ENCODE assay signal across 17 mouse cellular contexts in genomic region chr4:82495605-82496004, GRCm38 (mm10).
DNase-seq lines count a peak whose midpoint lies in the region; ATAC-seq and TF ChIP-seq lines count a peak whose summit lies in the region.
"Had no signal": no experiment of that assay in that cellular context is flagged by ENCODE, and none has a peak within 500 bp of the region (broad histone marks: within the 10 kb centered on the region; RNA-seq: fewer than 3 reads in every experiment).

No protein-coding gene starts in this region.

- peaks cover 44% of the 10 kb centered on the region for H3K36me3 ChIP-seq in intestine, embryonic 14.5 days (ENCODE audit: control insufficient read depth, insufficient read depth, low read length)
- peaks cover 9% of the 10 kb centered on the region for H3K36me3 ChIP-seq in intestine, postnatal 0 days (ENCODE audit: control insufficient read depth, insufficient read depth)
- peaks cover 10% of the 10 kb centered on the region for H3K36me3 ChIP-seq in midbrain, embryonic 13.5 days
- H3K36me3 ChIP-seq in midbrain, embryonic 10.5 days, result peaks cover 22% of the 10 kb centered on the region
- peaks cover 13% of the 10 kb centered on the region; the same call in 1 of the 2 replicates for H3K36me3 ChIP-seq in hindbrain, embryonic 14.5 days (replicated peaks; ENCODE audit: control insufficient read depth, insufficient read depth)
- no peaks in the 10 kb centered on the region for H3K36me3 ChIP-seq in neural tube, embryonic 14.5 days (ENCODE audit: control insufficient read depth, insufficient read depth, low read length)
- H3K36me3 ChIP-seq: G1E had no signal

- peak; percentile 33 for DNase-seq in intestine, embryonic 14.5 days (ENCODE audit: low spot score)
- DNase-seq in midbrain, embryonic 10.5 days (ENCODE audit: low spot score), result no peak
- DNase-seq in hindbrain, embryonic 14.5 days (ENCODE audit: low spot score), result no peak
- no peak for DNase-seq in thymus, postnatal 0 days (ENCODE audit: low spot score)
- DNase-seq: adrenal gland, adult 2 months; liver, embryonic 13.5 days; lung, postnatal 36 days; spleen, adult 18-20 months had no signal

- no peaks in the 10 kb centered on the region for H3K9me3 ChIP-seq in intestine, embryonic 14.5 days (ENCODE audit: control insufficient read depth, low read length)
- H3K9me3 ChIP-seq in intestine, postnatal 0 days (ENCODE audit: control insufficient read depth), result no peaks in the 10 kb centered on the region
- H3K9me3 ChIP-seq in midbrain, embryonic 13.5 days, result no peaks in the 10 kb centered on the region
- H3K9me3 ChIP-seq in midbrain, embryonic 10.5 days (replicated peaks), result no peaks in the 10 kb centered on the region
- H3K9me3 ChIP-seq in hindbrain, embryonic 14.5 days (ENCODE audit: control insufficient read depth, low read length), result no peaks in the 10 kb centered on the region
- no peaks in the 10 kb centered on the region for H3K9me3 ChIP-seq in neural tube, embryonic 14.5 days (ENCODE audit: control insufficient read depth, low read length)
- H3K9me3 ChIP-seq: embryonic facial prominence, embryonic 15.5 days; heart, embryonic 13.5 days; liver, embryonic 13.5 days; midbrain, embryonic 12.5 days; stomach, embryonic 15.5 days had no signal

- H3K9ac ChIP-seq in intestine, embryonic 14.5 days (ENCODE audit: low read length), result no peak overlapping the region
- H3K9ac ChIP-seq in intestine, postnatal 0 days (ENCODE audit: low read depth, low read length), result no peak overlapping the region
- no peak overlapping the region for H3K9ac ChIP-seq in midbrain, embryonic 13.5 days (replicated peaks)
- H3K9ac ChIP-seq in hindbrain, embryonic 14.5 days, result peak overlapping the region; percentile 97
- H3K9ac ChIP-seq in neural tube, embryonic 14.5 days (replicated peaks; ENCODE audit: low read depth, low read length), result peak overlapping the region; percentile 37; the same call in 1 of the 2 replicates
- H3K9ac ChIP-seq: embryonic facial prominence, embryonic 15.5 days; heart, embryonic 13.5 days; liver, embryonic 13.5 days; midbrain, embryonic 12.5 days; stomach, embryonic 15.5 days had no signal

- H3K27me3 ChIP-seq in intestine, embryonic 14.5 days (replicated peaks; ENCODE audit: control insufficient read depth, insufficient read depth, low read length), result no peaks in the 10 kb centered on the region
- no peaks in the 10 kb centered on the region for H3K27me3 ChIP-seq in intestine, postnatal 0 days (replicated peaks; ENCODE audit: control insufficient read depth, insufficient read depth, low read length)
- no peaks in the 10 kb centered on the region for H3K27me3 ChIP-seq in midbrain, embryonic 13.5 days
- H3K27me3 ChIP-seq in midbrain, embryonic 10.5 days (ENCODE audit: low read depth, poor library complexity, severe bottlenecking), result peaks cover 27% of the 10 kb centered on the region
- H3K27me3 ChIP-seq in hindbrain, embryonic 14.5 days (ENCODE audit: control insufficient read depth, insufficient read depth, low read length), result no peaks in the 10 kb centered on the region
- H3K27me3 ChIP-seq in neural tube, embryonic 14.5 days (ENCODE audit: control insufficient read depth, insufficient read depth, low read length), result no peaks in the 10 kb centered on the region
- H3K27me3 ChIP-seq: embryonic facial prominence, embryonic 15.5 days; heart, embryonic 13.5 days; midbrain, embryonic 12.5 days; stomach, embryonic 15.5 days had no signal

- ATAC-seq in intestine, embryonic 14.5 days (replicated peaks; ENCODE audit: low FRiP score, low TSS enrichment, low read depth), result no peak
- ATAC-seq in intestine, postnatal 0 days, result no peak
- no peak for ATAC-seq in midbrain, embryonic 13.5 days
- ATAC-seq in hindbrain, embryonic 14.5 days (ENCODE audit: low FRiP score), result no peak
- ATAC-seq in neural tube, embryonic 14.5 days (ENCODE audit: low read depth), result 0 out of 2 replicates have a peak, but pooled peaks have one; percentile 36
- no peak for ATAC-seq in erythroblast, adult 5-6 weeks (replicated peaks; ENCODE audit: low FRiP score, poor library complexity, severe bottlenecking)

- WGBS in intestine, embryonic 14.5 days, result 86% methylated on average over 6 of the region's 6 CpGs
- WGBS in intestine, postnatal 0 days, result 76% methylated on average over 6 of the region's 6 CpGs
- WGBS in midbrain, embryonic 13.5 days, result 81% methylated on average over 6 of the region's 6 CpGs
- 91% methylated on average over 6 of the region's 6 CpGs for WGBS in midbrain, embryonic 10.5 days
- WGBS in hindbrain, embryonic 14.5 days, result 66% methylated on average over 6 of the region's 6 CpGs
- WGBS in neural tube, embryonic 14.5 days, result 62% methylated on average over 6 of the region's 6 CpGs

- H3K27ac ChIP-seq in intestine, embryonic 14.5 days (ENCODE audit: low read depth), result no peak overlapping the region
- H3K27ac ChIP-seq in intestine, postnatal 0 days (ENCODE audit: low read depth, low read length), result no peak overlapping the region
- no peak overlapping the region; the same call in 1 of the 2 replicates for H3K27ac ChIP-seq in midbrain, embryonic 13.5 days
- no peak overlapping the region for H3K27ac ChIP-seq in midbrain, embryonic 10.5 days (replicated peaks)
- H3K27ac ChIP-seq in hindbrain, embryonic 14.5 days, result peak overlapping the region; percentile 86
- H3K27ac ChIP-seq in neural tube, embryonic 14.5 days (ENCODE audit: low read depth, low read length), result peak overlapping the region; percentile 77
- H3K27ac ChIP-seq: embryonic facial prominence, embryonic 15.5 days; heart, embryonic 13.5 days; liver, embryonic 13.5 days; midbrain, embryonic 12.5 days; stomach, embryonic 15.5 days had no signal

- TF ChIP-seq CTCF in intestine, postnatal 0 days (IDR thresholded peaks at IDR 0.05; ENCODE audit: low read depth), result no peak

- H3K4me2 ChIP-seq in intestine, embryonic 14.5 days (ENCODE audit: low read length), result no peak overlapping the region
- no peak overlapping the region for H3K4me2 ChIP-seq in intestine, postnatal 0 days (replicated peaks; ENCODE audit: low read depth)
- H3K4me2 ChIP-seq in midbrain, embryonic 13.5 days (replicated peaks), result peak overlapping the region; percentile 26; the same call in 1 of the 2 replicates
- peak overlapping the region; percentile 82 for H3K4me2 ChIP-seq in hindbrain, embryonic 14.5 days (replicated peaks)
- H3K4me2 ChIP-seq in neural tube, embryonic 14.5 days (ENCODE audit: low read depth, low read length), result peak overlapping the region; percentile 93
- H3K4me2 ChIP-seq: embryonic facial prominence, embryonic 15.5 days; liver, embryonic 13.5 days; midbrain, embryonic 12.5 days; stomach, embryonic 15.5 days had no signal

- peaks cover 26% of the 10 kb centered on the region for H3K4me1 ChIP-seq in intestine, embryonic 14.5 days (replicated peaks; ENCODE audit: control insufficient read depth, insufficient read depth, low read length)
- peaks cover 6% of the 10 kb centered on the region; the same call in 1 of the 2 replicates for H3K4me1 ChIP-seq in intestine, postnatal 0 days (replicated peaks; ENCODE audit: control insufficient read depth, insufficient read depth, low read length)
- peaks cover 43% of the 10 kb centered on the region for H3K4me1 ChIP-seq in midbrain, embryonic 13.5 days (replicated peaks)
- peaks cover 4% of the 10 kb centered on the region; the same call in 1 of the 2 replicates for H3K4me1 ChIP-seq in midbrain, embryonic 10.5 days
- peaks cover 11% of the 10 kb centered on the region for H3K4me1 ChIP-seq in hindbrain, embryonic 14.5 days (replicated peaks; ENCODE audit: control insufficient read depth, insufficient read depth, low read length)
- peaks cover 15% of the 10 kb centered on the region for H3K4me1 ChIP-seq in neural tube, embryonic 14.5 days (ENCODE audit: control insufficient read depth, insufficient read depth, low read length)

- H3K4me3 ChIP-seq in intestine, embryonic 14.5 days (ENCODE audit: low read depth, low read length), result no peak overlapping the region
- no peak overlapping the region for H3K4me3 ChIP-seq in intestine, postnatal 0 days (ENCODE audit: low read depth, low read length)
- no peak overlapping the region; the same call in 1 of the 2 replicates for H3K4me3 ChIP-seq in midbrain, embryonic 13.5 days (replicated peaks)
- H3K4me3 ChIP-seq in midbrain, embryonic 10.5 days, result no peak overlapping the region
- peak overlapping the region; percentile 71 for H3K4me3 ChIP-seq in hindbrain, embryonic 14.5 days (replicated peaks; ENCODE audit: low read length)
- peak overlapping the region; percentile 20; the same call in 1 of the 2 replicates for H3K4me3 ChIP-seq in neural tube, embryonic 14.5 days (ENCODE audit: low read depth, low read length)
- H3K4me3 ChIP-seq: embryonic facial prominence, embryonic 15.5 days; heart, embryonic 13.5 days; liver, embryonic 13.5 days; midbrain, embryonic 12.5 days; stomach, embryonic 15.5 days had no signal

Comparison
In these comparisons a context has a peak if more than half of its experiments do, and no peak if none do; other contexts are left out.
1. H3K27ac ChIP-seq: peak in hindbrain, embryonic 14.5 days (single experiment) and neural tube, embryonic 14.5 days (single experiment); none in intestine, embryonic 14.5 days (single experiment), intestine, postnatal 0 days (single experiment), midbrain, embryonic 13.5 days (single experiment) and midbrain, embryonic 10.5 days (single experiment).
2. H3K4me2 ChIP-seq: peak in midbrain, embryonic 13.5 days (single experiment), hindbrain, embryonic 14.5 days (single experiment) and neural tube, embryonic 14.5 days (single experiment); none in intestine, embryonic 14.5 days (single experiment) and intestine, postnatal 0 days (single experiment).
3. H3K4me3 ChIP-seq: peak in hindbrain, embryonic 14.5 days (single experiment) and neural tube, embryonic 14.5 days (single experiment); none in intestine, embryonic 14.5 days (single experiment), intestine, postnatal 0 days (single experiment), midbrain, embryonic 13.5 days (single experiment) and midbrain, embryonic 10.5 days (single experiment).
4. H3K9ac ChIP-seq: peak in hindbrain, embryonic 14.5 days (single experiment) and neural tube, embryonic 14.5 days (single experiment); none in intestine, embryonic 14.5 days (single experiment), intestine, postnatal 0 days (single experiment) and midbrain, embryonic 13.5 days (single experiment).